Mouse (Mus musculus) right cerebral cortex, adult 18-20 months (tissue): ENCODE data around the gene Zic4.

Experiments used
- DNase-seq: peaks from one replicate; pipeline ENCODE4 v3.0.0; 2022; ENCODE audit warnings: mixed read lengths

Gene Zic4

DNA sequence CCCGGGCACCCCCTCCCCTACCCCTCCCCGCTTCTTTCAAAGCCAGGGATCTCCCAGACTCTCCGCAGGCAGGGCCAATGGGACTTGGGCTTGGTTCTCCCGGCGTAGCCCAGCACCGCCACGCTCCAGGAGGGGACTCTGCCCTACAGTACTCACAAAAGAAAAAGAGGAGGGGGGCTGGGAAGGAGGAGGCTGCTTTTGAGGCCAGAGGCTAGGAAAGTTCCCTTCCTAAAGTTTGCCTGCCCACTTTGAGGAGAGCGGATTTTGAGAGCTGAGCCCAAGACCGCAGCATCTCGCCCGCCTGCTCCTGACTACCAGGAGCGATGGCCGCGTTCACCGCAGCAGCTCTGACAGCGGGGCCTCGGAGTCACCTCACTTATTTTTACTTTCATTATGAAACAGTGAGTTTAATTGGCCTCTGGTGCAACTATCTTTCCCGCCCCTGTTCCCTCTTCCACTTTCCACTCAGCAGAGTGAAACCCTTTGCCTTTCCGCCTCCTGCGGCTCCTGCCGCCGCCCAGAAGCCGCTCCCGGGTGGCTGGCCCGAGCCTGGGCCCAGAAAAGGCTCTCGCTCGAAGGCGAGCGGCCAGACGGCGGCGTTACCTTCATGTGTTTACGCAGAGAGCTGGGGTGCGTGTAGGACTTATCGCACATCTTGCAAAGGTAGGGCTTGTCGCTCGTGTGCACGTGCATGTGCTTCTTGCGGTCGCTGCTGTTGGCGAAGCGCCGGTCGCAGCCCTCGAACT is at the start of gene Zic4:
Gene Zic4, plus strand, starts transcription at position 558 of the 746 bp plus-strand sequence.
- DNase-seq = no peak

DNA sequence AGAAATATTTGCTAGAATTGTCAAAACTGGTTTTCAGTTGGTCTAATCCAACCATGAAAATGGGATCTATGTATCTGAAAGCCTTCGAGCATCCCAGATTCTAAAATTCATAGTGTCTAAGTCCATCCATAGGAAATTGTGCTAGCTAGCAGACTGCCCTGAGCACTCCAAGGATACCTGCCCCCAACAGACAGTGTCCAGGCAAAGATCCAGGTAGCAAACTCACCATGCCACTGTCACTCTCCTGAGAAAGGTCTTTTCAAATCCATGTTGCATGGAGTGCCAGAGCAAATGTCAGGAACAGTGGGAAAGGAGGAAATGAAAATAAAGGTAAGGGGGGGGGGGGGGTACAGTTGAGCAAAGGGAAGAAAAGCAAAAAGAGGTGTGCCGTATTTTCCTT is 14.6 kb upstream of the Zic4 start:
- DNase-seq = no peak

DNA sequence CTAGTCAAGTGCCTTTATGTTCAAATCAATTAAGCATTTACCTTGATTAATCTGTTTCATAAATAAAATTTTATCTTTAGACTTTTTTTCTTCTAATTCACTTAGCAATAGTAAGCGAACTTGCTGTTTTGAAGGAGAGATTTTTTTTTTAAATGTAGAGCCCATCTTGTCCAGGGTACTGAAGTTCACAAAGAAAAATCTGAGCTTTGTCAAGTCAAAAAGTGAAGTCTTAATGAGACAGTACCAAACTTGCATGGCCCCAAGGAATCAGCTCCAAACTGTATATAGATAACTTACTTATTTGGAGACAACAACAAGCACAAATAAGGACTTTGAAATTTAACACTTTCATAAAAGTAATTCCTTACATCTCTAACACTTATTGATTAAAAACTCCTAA is 13.5 kb upstream of the Zic4 start:
- DNase-seq = no peak

DNA sequence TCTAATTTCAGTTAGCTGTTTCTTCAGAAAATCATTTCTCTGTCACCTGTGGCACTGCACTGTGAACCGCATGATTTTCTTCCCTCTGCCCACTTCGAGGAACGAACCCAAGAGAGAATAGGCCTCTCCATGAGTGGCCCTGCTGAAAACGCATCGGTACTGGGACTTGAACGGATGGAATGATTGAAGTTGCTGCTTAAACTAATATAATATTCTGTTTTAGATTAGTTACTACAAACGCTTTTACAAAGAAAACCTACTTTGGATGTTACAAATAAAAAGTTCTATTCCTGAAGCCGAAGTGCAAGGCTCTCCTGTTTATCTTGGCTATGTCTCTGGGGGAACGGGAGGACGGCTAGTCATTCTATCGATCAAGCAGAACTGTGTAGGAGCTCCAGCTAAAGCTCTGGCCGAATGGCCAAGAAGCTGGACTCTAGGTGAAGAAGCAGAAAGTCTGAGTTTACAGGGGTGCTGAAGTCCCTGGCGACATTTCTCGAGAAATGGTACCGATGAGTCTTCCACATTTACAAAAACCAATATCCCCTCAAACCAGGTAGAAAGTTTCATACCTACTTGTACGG is 11.9 kb upstream of the Zic4 start:
- DNase-seq = no peak

DNA sequence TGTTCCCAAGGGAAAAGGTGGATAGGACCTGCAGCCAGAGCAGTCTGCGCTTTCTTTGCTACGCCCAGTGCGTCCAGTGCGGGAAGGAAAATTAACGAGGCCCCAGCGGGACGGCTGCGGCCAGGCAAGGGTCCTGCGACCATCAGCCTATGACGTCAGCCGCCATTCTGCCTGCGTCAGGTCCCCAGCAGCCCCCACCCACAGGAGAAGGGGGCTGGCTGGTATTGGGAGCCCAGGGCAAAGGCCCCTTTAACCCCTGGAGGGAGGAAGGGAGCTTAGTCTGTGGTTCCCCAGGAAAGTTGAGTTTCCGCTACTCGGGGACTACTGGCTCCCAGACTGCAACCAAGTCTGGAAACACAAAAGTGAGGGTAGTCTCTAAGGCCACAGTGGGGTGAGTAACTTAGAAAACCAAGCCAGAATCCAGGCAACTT is 11.3 kb upstream of the Zic4 start:
- DNase-seq = no peak

GRCm38 (mm10) chr9:91351361-91351760 is 10.9 kb upstream of the Zic4 start:
- no peak for DNase-seq

GRCm38 (mm10) chr9:91351961-91352411 is 10.2 kb upstream of the Zic4 start:
- no peak for DNase-seq

GRCm38 (mm10) chr9:91352786-91353185 is 9.4 kb upstream of the Zic4 start:
- no peak for DNase-seq

- DNase-seq = no peak
These were observed 8.4 kb upstream of the Zic4 start for GRCm38 (mm10) chr9:91353551-91354433.

DNA sequence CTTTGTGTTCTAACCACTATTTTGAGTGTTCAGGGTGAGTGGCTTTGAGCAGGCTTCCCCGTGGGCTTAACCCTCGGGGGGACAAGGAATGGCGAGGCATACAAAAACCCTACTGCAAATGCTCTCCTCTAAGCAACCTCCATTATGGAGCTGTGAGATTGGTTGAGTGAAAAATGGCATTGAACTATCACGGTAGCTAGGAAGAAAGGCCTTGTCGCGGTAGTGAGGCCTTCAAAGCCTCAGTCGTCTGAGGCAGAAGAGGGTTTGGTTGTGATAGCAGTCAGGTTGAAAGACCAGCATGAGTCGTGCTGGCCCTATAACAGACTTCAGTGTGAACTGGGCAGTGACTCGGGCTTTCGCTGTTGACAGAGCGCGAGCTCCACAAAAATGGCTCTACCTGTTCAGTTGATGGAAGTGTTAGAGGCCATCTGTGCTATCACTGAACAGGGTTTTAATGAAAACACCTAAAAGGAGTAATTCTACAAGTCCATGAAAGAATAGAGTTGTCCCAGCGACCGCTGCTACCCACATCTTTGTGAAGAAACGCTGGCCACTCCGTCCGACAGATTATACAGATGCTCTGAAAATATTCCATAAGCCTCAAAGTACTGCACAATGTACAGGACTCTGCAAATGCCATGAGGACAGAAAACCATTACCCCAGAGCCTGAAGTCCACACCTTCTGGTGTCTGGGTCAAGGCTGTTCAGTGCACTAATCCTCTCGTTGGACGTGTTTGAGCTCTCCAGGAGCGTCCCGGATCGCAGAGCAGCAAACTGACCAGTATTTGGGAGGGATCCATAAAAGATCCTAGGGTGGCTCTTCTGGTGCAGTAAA is 7.6 kb upstream of the Zic4 start:
- no peak for DNase-seq

GRCm38 (mm10) chr9:91355270-91355589 is 7.0 kb upstream of the Zic4 start:
- no peak for DNase-seq

DNA sequence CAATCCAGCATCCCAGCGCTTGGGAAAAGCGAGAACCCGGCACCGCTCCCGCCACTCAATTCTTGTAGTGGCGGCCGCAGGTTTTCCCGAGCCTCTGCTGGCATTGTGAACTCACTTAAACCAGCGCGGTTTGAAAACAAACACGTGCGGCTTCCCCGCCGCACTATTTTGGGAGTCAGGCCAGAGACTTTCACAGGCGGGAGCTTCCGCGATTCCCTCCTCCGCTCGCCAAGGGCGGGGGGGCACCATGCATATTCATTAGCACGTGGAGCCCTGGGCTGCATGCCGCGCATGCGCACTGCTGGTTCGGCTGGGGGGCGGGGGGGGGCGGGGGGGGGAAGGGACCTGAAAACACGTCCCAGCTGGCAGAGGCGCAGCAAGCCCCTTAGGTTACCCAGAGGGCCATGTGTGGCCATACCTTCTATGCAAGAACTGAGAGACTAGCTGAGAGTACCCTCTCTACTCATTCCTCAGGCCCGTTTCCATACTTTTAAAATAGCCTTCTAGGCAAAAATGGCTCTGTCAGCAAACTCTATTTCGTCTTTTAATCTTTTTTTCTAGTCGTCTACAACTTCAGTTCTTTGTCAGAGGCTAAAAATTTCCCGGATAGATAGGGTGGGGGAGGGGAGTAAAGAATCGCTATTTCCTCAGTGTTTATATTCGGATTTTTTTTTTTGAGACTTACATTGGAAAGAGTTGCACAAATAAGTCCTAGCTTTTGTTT is 6.4 kb upstream of the Zic4 start:
- no peak for DNase-seq

GRCm38 (mm10) chr9:91356353-91356740 is 5.9 kb upstream of the Zic4 start:
- no peak for DNase-seq

DNA sequence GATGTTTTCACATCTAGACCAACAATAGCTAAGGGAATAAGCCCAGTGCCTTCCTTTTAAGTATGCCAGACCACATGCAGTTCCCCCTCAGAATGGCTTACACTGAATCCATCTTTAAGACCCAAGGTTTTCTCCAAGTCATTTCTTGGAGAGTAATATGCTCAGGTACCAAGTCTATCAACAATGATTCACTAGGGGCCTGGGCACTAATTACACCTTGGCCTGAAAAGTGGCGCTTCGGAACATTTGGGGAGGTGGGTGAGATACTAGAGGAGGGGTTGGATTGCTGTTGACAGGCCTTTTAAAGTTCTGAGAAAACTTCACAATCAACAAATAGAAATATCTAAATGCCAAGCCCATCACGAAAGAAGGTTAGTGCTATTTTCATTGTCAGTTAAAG is 4.9 kb upstream of the Zic4 start:
- DNase-seq = no peak

- DNase-seq = no peak
These were observed 3.1 kb upstream of the Zic4 start for GRCm38 (mm10) chr9:91358851-91359687.

GRCm38 (mm10) chr9:91360151-91361032 is 1.8 kb upstream of the Zic4 start:
- no peak for DNase-seq

DNA sequence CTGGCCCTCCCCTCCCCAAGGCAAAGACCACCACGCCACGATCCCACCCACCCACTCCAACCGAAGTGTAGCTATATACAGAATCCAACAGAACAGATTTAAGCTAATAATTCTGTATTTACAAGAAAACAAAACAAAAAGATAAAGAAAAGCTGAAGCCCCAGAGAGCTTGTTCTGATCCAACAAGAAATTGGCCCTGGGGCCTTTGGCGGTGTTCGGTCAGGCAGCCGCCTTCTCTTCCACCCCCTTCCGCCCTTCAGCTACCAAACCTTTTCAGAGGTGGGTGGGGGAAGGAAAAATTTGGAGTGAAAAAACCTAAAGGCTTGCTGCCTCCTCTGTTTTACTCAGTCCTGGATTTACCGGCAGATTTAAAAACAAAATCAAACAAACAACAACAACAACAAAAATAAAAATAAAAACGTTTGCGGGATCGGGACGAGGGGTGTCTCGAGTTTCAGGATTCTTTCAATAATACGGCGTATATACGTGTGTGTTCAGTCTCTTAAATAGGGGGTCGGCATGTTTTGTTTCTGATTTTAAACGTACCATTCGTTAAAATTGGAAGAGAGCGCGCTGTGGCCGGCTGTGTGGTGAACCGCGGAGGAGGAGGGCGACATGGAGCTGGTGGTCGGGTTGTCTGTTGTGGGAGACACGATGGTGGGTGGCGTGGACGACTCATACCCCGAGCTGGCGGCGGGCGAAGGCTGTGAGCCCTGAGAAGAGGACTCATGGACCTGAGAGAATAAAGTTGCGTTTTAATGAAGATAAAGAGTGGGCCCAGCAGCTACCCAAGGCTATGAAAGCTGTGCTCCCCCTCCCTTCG is 969 bp upstream of the Zic4 start:
- no peak for DNase-seq

DNA sequence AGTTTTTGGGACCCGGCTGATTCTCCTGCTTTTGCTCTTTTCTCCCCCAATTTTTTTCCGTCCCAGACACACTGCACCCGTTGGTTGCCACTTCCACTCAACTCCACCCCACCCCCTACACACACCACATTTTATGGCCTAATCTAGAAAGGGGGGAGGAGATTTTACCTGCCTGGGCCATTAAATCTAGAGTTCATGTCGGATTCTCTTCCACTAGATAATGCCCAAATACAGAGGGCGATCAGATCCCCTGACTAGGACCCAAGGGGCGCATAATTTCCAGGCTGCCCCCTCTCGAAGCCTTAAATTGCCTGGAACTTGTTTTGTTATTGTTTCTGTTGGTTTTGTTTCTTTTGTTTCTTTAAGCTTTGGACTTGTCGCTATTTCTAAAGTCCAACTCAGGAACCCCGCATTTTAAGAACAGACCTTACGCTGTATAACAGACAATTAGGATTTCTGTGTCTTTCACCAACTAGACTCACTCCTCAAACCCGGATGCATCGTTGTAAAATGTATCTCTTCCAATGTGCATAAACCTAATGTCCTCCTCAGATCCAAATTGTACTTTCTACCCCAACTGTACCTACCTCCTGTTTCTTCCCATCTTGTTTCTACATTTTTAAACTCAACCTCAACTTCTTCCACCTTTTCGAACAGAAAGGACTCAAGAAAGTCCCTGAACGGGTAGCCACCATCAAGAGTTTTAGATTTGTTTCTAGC is 958 bp downstream of the Zic4 start:
- DNase-seq = no peak

- no peak for DNase-seq
These were observed 1.6 kb downstream of the Zic4 start for GRCm38 (mm10) chr9:91363814-91364126.
